Mouse (Mus musculus): Measurements from ENCODE around the gene Slc25a39. TPM values are rescaled to one million over a fixed set of nuclear protein-coding genes. Genes with fewer than 3 reads are reported as not detected.
"Not testable (repeated sequence)": the region's sequence is repeated elsewhere in the genome, so short reads cannot be mapped to it uniquely, and the experiment has no call there.

Slc25a39 gene
- polyA plus RNA-seq, 1 experiment from 2014 or later = 266 TPM

DNA sequence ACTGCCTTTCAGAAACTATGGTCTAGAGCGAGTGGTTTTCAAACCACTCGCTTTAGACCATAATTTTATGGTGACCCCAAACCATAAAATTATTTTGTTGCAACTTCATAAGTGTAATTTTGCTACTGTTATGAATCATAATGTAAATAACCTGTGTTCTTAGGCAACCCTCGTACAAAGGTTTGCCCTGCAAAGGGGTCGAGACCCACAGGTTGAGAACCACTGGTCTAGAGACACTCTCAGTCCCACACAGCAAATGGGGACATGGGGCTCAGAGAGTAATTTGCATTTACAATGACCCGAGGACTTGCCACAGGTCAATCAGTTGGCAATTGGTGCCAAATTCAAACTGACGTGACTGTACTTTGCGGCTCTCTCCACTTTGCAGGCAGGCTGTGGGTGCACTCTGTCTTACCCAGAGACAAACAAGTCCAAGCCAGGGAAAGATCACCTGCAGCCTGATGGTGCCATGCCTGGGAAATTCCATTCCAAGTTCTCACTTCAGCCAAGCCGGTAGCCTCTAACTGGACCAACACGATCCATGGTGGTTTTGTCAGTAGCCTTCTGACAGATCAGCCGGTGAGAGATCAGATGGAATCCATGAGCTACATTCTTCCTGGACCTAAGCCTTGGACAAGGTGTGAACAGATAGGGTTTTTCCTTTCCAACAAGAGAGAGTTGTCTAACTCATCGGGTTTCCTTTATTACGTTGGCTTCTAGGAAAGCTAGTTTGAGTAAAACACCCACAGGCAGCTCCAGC lies 35.6 kb downstream of the Slc25a39 start:
- Histone ChIP-seq H3K4me2 (ENCODE audit: low read length) (no peak overlapping the region), H3K36me3 (ENCODE audit: control insufficient read depth, insufficient read depth, low read length) (no peaks in the 10 kb centered on the region), H3K4me1 (ENCODE audit: control insufficient read depth in 2 of 2, insufficient read depth in 2 of 2, low read length in 2 of 2) (peaks cover 14 to 20% of the 10 kb centered on the region in 2 experiments), H3K4me3 (ENCODE audit: control insufficient read depth in 1 of 2, insufficient read depth in 1 of 2, low read depth in 1 of 2, low read length in 2 of 2) (no peak overlapping the region), H3K9ac (ENCODE audit: low read length) (no peak overlapping the region), H3K27me3 (ENCODE audit: control insufficient read depth, insufficient read depth, low read length) (no peaks in the 10 kb centered on the region; the same call in 1 of the 2 replicates), H3K27ac (replicated peaks in 1 of 2; ENCODE audit: control insufficient read depth in 1 of 2, insufficient read depth in 1 of 2, low read depth in 2 of 2, low read length in 2 of 2) (no peak overlapping the region), H3K9me3 (ENCODE audit: control insufficient read depth, low read length) (no peaks in the 10 kb centered on the region)
- ATAC-seq (ENCODE audit: insufficient number of reproducible peaks, insufficient read depth, low FRiP score, low read depth) = no peak
- 80% methylated on average over 12 of the region's 12 CpGs for WGBS

DNA sequence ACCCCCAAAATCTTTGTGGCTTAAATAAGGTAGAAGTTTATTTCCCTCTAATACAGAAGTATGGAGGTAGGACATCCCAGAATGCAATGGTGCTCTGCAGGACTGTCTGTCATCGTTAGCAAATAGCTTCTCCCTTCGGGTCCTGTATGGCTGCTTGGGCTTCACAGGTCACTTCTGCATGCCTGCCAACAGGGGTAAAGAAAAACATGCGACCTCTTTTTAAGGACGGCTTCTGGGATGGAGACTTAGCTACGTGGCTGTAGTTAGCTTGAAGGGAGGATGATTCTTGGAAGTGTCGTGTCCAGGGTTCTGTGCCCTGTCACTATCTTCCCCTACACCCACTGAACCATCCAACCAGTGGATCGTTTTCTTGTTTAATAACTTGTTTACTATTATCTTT lies 37.5 kb downstream of the Slc25a39 start:
- Histone ChIP-seq H3K4me1 (ENCODE audit: control insufficient read depth in 2 of 2, insufficient read depth in 2 of 2, low read length in 2 of 2) (peaks cover 4 to 5% of the 10 kb centered on the region in 2 experiments), H3K27me3 (ENCODE audit: control insufficient read depth, insufficient read depth, low read length) (no peaks in the 10 kb centered on the region; the same call in 1 of the 2 replicates), H3K9ac (ENCODE audit: low read length) (no peak overlapping the region), H3K27ac (replicated peaks in 1 of 2; ENCODE audit: control insufficient read depth in 1 of 2, insufficient read depth in 1 of 2, low read depth in 2 of 2, low read length in 2 of 2) (no peak overlapping the region), H3K36me3 (ENCODE audit: control insufficient read depth, insufficient read depth, low read length) (no peaks in the 10 kb centered on the region), H3K4me3 (ENCODE audit: control insufficient read depth in 1 of 2, insufficient read depth in 1 of 2, low read depth in 1 of 2, low read length in 2 of 2) (no peak overlapping the region), H3K4me2 (ENCODE audit: low read length) (no peak overlapping the region), H3K9me3 (ENCODE audit: control insufficient read depth, low read length) (no peaks in the 10 kb centered on the region)
- WGBS = 46% methylated on average over 7 of the region's 7 CpGs
- no peak for ATAC-seq (ENCODE audit: insufficient number of reproducible peaks, insufficient read depth, low FRiP score, low read depth)

DNA sequence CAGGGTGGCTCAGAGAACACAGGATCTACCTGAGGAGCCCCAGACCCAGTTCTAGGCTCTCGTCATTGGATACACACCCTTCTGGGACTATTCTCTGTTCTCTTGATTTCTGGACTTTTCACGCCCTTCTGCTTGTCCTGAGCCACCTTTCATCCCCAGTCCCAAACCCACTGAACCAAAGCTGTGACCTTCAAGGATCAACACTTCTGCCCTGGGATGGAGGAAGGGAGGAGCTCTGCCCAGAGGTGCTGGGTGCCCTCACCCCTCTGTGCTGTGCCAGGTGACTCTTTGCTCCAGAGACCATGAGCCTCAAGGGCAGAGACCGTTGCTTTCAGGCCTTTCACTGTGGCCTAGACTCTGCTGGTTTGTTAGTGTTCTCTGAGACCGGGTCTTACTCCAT lies 38.5 kb downstream of the Slc25a39 start:
- no peak overlapping the region for H3K9ac ChIP-seq (ENCODE audit: low read length)
- H3K27ac ChIP-seq (replicated peaks in 1 of 2; ENCODE audit: control insufficient read depth in 1 of 2, insufficient read depth in 1 of 2, low read depth in 2 of 2, low read length in 2 of 2) = no peak overlapping the region
- H3K4me1 ChIP-seq (ENCODE audit: control insufficient read depth in 2 of 2, insufficient read depth in 2 of 2, low read length in 2 of 2) = no peaks in the 10 kb centered on the region; a peak in 1 of 4 replicates
- H3K9me3 ChIP-seq (ENCODE audit: control insufficient read depth, low read length) = no peaks in the 10 kb centered on the region
- H3K36me3 ChIP-seq (ENCODE audit: control insufficient read depth, insufficient read depth, low read length) = no peaks in the 10 kb centered on the region
- H3K4me3 ChIP-seq (ENCODE audit: control insufficient read depth in 1 of 2, insufficient read depth in 1 of 2, low read depth in 1 of 2, low read length in 2 of 2) = no peak overlapping the region
- no peaks in the 10 kb centered on the region; the same call in 1 of the 2 replicates for H3K27me3 ChIP-seq (ENCODE audit: control insufficient read depth, insufficient read depth, low read length)
- ATAC-seq (ENCODE audit: insufficient number of reproducible peaks, insufficient read depth, low FRiP score, low read depth) = no peak
- 86% methylated on average over 4 of the region's 4 CpGs for WGBS
- H3K4me2 ChIP-seq (ENCODE audit: low read length) = no peak overlapping the region

DNA sequence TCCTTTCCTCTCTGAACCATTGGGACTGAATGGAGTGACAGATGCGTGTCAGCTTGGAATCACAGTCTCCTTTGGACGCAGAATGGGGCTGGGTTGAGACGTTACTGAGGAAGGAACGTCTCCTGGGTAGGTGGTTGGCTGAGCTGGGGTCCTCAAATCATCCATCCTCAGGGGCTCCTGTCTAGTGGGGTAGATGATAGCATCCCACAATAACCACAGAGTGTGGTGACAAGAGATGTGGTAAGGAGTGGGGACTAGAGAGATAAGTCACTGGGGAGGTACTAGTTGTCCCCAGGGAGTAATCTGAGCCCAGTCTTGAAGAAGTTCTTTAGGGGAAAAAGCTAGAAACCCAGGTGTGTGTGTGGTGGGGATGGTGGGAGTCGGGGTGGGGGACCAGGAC lies 39.4 kb downstream of the Slc25a39 start:
- Histone ChIP-seq H3K27me3 (ENCODE audit: control insufficient read depth, insufficient read depth, low read length) (no peaks in the 10 kb centered on the region; the same call in 1 of the 2 replicates), H3K27ac (replicated peaks in 1 of 2; ENCODE audit: control insufficient read depth in 1 of 2, insufficient read depth in 1 of 2, low read depth in 2 of 2, low read length in 2 of 2) (no peak overlapping the region), H3K9me3 (ENCODE audit: control insufficient read depth, low read length) (no peaks in the 10 kb centered on the region), H3K4me2 (ENCODE audit: low read length) (no peak overlapping the region), H3K4me3 (ENCODE audit: control insufficient read depth in 1 of 2, insufficient read depth in 1 of 2, low read depth in 1 of 2, low read length in 2 of 2) (no peak overlapping the region), H3K9ac (ENCODE audit: low read length) (no peak overlapping the region), H3K36me3 (ENCODE audit: control insufficient read depth, insufficient read depth, low read length) (no peaks in the 10 kb centered on the region), H3K4me1 (ENCODE audit: control insufficient read depth in 2 of 2, insufficient read depth in 2 of 2, low read length in 2 of 2) (no peaks in the 10 kb centered on the region; a peak in 1 of 4 replicates)
- 66% methylated on average over 5 of the region's 5 CpGs for WGBS
- no peak for ATAC-seq (ENCODE audit: insufficient number of reproducible peaks, insufficient read depth, low FRiP score, low read depth)

DNA sequence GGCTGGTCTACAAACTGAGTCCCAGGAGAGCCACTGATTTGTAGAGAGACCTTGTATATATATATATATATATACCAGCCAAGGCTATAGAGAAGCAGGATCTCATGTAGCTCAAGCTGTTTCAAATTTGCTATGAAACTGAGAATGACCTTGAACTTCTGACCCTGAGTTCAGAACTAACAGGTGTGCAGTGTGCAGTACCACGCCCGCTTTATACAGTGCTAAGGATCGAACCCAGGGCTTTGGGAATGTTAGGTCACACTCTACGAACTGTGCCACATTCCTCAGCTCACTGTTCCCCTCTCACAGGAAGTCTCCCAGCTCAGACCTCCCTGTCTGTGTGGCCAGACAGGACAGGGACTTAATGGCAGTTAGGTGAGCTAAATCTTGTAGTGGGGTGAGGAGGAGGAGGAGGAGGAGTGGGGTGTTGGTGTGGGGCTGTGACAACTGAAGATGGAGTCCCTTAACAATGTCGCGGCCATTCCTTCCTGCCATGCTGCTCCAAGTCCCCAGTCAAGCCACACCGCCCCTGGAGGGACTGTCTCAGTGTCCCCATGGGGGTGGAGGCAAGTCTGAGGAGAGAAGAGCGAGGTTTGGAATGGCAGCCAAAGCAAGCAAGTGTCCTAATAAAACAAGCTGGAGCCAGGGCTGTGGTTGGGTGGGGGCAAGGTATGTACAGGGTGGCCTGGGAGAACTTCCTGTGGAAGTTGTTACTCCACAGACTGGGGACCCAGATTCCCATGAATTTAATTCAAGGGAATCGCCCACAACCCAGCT lies 40.1 kb downstream of the Slc25a39 start:
- H3K36me3 ChIP-seq (ENCODE audit: control insufficient read depth, insufficient read depth, low read length) = no peaks in the 10 kb centered on the region
- H3K4me2 ChIP-seq (ENCODE audit: low read length) = no peak overlapping the region
- H3K27ac ChIP-seq (replicated peaks in 1 of 2; ENCODE audit: control insufficient read depth in 1 of 2, insufficient read depth in 1 of 2, low read depth in 2 of 2, low read length in 2 of 2) = no peak overlapping the region
- no peaks in the 10 kb centered on the region for H3K9me3 ChIP-seq (ENCODE audit: control insufficient read depth, low read length)
- no peaks in the 10 kb centered on the region; the same call in 1 of the 2 replicates for H3K27me3 ChIP-seq (ENCODE audit: control insufficient read depth, insufficient read depth, low read length)
- H3K4me3 ChIP-seq (ENCODE audit: control insufficient read depth in 1 of 2, insufficient read depth in 1 of 2, low read depth in 1 of 2, low read length in 2 of 2) = no peak overlapping the region
- H3K4me1 ChIP-seq (ENCODE audit: control insufficient read depth in 2 of 2, insufficient read depth in 2 of 2, low read length in 2 of 2) = no peaks in the 10 kb centered on the region; a peak in 1 of 4 replicates
- no peak for ATAC-seq (ENCODE audit: insufficient number of reproducible peaks, insufficient read depth, low FRiP score, low read depth)
- 69% methylated on average over 9 of the region's 9 CpGs for WGBS
- no peak overlapping the region for H3K9ac ChIP-seq (ENCODE audit: low read length)

DNA sequence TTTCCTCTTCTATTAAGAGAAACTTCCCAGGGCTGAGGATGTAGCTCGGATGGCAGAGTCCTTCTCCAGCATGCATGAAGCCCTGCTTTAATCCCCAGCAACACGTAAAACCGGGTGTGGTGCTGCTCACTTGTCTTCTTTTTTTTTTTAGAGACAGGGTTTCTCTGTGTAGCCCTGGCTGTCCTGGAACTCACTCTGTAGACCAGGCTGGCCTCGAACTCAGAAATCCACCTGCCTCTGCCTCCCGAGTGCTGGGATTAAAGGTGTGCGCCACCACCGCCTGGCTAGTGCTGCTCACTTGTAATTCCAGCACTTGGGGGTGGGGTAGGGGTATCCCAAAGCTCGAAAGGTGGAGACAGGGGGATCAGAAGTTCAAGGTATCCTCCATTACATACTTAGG lies 41.6 kb downstream of the Slc25a39 start, which contains the start of gene Slc4a1:
Gene Slc4a1 (minus strand): TSS at position 101 of the 400 bp plus-strand sequence.
- H3K9me3 ChIP-seq (ENCODE audit: control insufficient read depth, low read length); H3K36me3 ChIP-seq (ENCODE audit: control insufficient read depth, insufficient read depth, low read length); ATAC-seq (ENCODE audit: insufficient number of reproducible peaks, insufficient read depth, low FRiP score, low read depth); H3K27me3 ChIP-seq (ENCODE audit: control insufficient read depth, insufficient read depth, low read length); H3K4me1 ChIP-seq (ENCODE audit: control insufficient read depth in 2 of 2, insufficient read depth in 2 of 2, low read length in 2 of 2); H3K27ac ChIP-seq (replicated peaks in 1 of 2; ENCODE audit: control insufficient read depth in 1 of 2, insufficient read depth in 1 of 2, low read depth in 2 of 2, low read length in 2 of 2); H3K4me3 ChIP-seq (ENCODE audit: control insufficient read depth in 1 of 2, insufficient read depth in 1 of 2, low read depth in 1 of 2, low read length in 2 of 2); H3K4me2 ChIP-seq (ENCODE audit: low read length); H3K9ac ChIP-seq (ENCODE audit: low read length): not testable (repeated sequence)
- 79% methylated on average over 8 of the region's 8 CpGs for WGBS

DNA sequence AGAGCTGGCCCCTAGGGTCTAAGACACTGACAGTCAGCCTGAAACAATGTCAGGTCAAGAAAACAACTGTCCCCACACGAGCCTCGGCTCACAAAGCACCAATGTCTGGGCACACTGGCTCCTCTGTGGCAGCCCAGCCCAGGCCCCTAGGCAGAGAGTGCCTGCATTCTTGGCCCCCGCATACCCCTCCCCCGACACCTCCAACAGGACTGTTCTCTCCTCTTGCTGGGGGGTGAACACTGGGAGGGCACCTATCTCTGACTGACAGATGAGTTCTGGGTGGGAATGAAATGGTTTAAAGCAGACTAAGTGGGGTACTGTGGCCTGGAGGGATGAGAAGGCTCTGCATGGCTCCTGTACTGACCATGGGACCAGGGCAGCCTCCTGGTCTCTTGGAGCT lies 42.0 kb downstream of the Slc25a39 start:
- Histone ChIP-seq H3K36me3 (ENCODE audit: control insufficient read depth, insufficient read depth, low read length) (no peaks in the 10 kb centered on the region), H3K27ac (replicated peaks in 1 of 2; ENCODE audit: control insufficient read depth in 1 of 2, insufficient read depth in 1 of 2, low read depth in 2 of 2, low read length in 2 of 2) (no peak overlapping the region), H3K4me2 (ENCODE audit: low read length) (no peak overlapping the region), H3K4me3 (ENCODE audit: control insufficient read depth in 1 of 2, insufficient read depth in 1 of 2, low read depth in 1 of 2, low read length in 2 of 2) (no peak overlapping the region), H3K4me1 (ENCODE audit: control insufficient read depth in 2 of 2, insufficient read depth in 2 of 2, low read length in 2 of 2) (no peaks in the 10 kb centered on the region; a peak in 1 of 4 replicates), H3K9ac (ENCODE audit: low read length) (no peak overlapping the region), H3K9me3 (ENCODE audit: control insufficient read depth, low read length) (no peaks in the 10 kb centered on the region), H3K27me3 (ENCODE audit: control insufficient read depth, insufficient read depth, low read length) (peaks cover 8% of the 10 kb centered on the region)
- no peak for ATAC-seq (ENCODE audit: insufficient number of reproducible peaks, insufficient read depth, low FRiP score, low read depth)
- WGBS = 28% methylated on average over 4 of the region's 4 CpGs
